Mouse (Mus musculus) CH12.LX (cell line): ENCODE results near the gene Tapt1. TPM values are rescaled to one million over a fixed set of nuclear protein-coding genes. Genes with fewer than 3 reads are reported as not detected.

ENCODE experiments used
- DNase-seq: peaks from one replicate; pipeline ENCODE4 v3.0.0-alpha.2; 2013; ENCODE audit errors: extremely low read depth
- H3K27ac ChIP-seq: 2 replicates; pipeline ENCODE4 v1.5.1; 2012; ENCODE audit warnings: low read depth, mild to moderate bottlenecking, control low read depth, moderate library complexity; ENCODE audit not compliant: insufficient read depth
- H3K27me3 ChIP-seq: replicated peaks from 2 replicates; pipeline ENCODE3; 2012; ENCODE audit warnings: inconsistent platforms
- H3K36me3 ChIP-seq, 2 experiments: replicated peaks in 1 of 2; 2 replicates each; pipeline versions ENCODE3 to v1.6.1; 2012; ENCODE audit warnings: inconsistent platforms in 1 of 2, low read length in 1 of 2, mild to moderate bottlenecking in 1 of 2, mixed read lengths in 1 of 2, moderate library complexity in 1 of 2; ENCODE audit not compliant: control insufficient read depth in 1 of 2, insufficient read depth in 1 of 2
- H3K4me1 ChIP-seq, 2 experiments: 2 replicates each; pipeline ENCODE4 v1.6.1; 2012; ENCODE audit warnings: inconsistent platforms in 1 of 2, moderate library complexity in 1 of 2; ENCODE audit not compliant: insufficient read depth in 2 of 2, control insufficient read depth in 1 of 2
- H3K4me2 ChIP-seq: 2 replicates; pipeline ENCODE4 v1.6.1; 2012; ENCODE audit warnings: low read depth, mild to moderate bottlenecking, control low read depth; ENCODE audit not compliant: poor library complexity, insufficient read depth, severe bottlenecking
- H3K4me3 ChIP-seq, 3 experiments: fragments of 150-350 bp in 1 of 3; sonication (generic) in 1 of 3; replicated peaks in 1 of 3; 2 replicates each; pipeline versions ENCODE3 to v1.5.1; 2011 to 2012; ENCODE audit warnings: low read depth in 2 of 3, low read length in 2 of 3, mild to moderate bottlenecking in 2 of 3, moderate library complexity in 2 of 3, control low read depth in 1 of 3, improper control_type of control experiment in 1 of 3, inconsistent platforms in 1 of 3, mixed read lengths in 1 of 3; ENCODE audit not compliant: poor library complexity in 1 of 3
- H3K79me2 ChIP-seq: replicated peaks from 2 replicates; pipeline ENCODE4 v1.6.1; 2012; ENCODE audit warnings: mild to moderate bottlenecking, moderate library complexity; ENCODE audit not compliant: control insufficient read depth, poor library complexity, insufficient read depth, severe bottlenecking; ENCODE audit errors: extremely low read depth
- H3K9ac ChIP-seq: 2 replicates; pipeline ENCODE4 v1.6.1; 2012; ENCODE audit warnings: low read depth, mild to moderate bottlenecking, control low read depth, moderate library complexity; ENCODE audit not compliant: insufficient read depth
- H3K9me3 ChIP-seq: replicated peaks from 2 replicates; pipeline ENCODE3; 2012; ENCODE audit warnings: low read length, inconsistent platforms, mixed read lengths
- BHLHE40 ChIP-seq: IDR thresholded peaks from 2 replicates; pipeline ENCODE4 v1.6.1; 2011; ENCODE audit warnings: mild to moderate bottlenecking, low read depth, low read length, improper control_type of control experiment
- CHD1 ChIP-seq: IDR thresholded peaks from 2 replicates; pipeline ENCODE4 v1.6.1; 2012; ENCODE audit warnings: low read depth, low read length, improper control_type of control experiment, inconsistent platforms
- CHD2 ChIP-seq: IDR thresholded peaks from 2 replicates; pipeline ENCODE4 v1.6.1; 2011; ENCODE audit warnings: low read length, improper control_type of control experiment
- ELF1 ChIP-seq: IDR thresholded peaks from 2 replicates; pipeline ENCODE4 v1.6.1; 2014; ENCODE audit warnings: low read depth, mild to moderate bottlenecking, inconsistent platforms, low read length, improper control_type of control experiment
- KAT2A ChIP-seq: IDR thresholded peaks from 2 replicates; pipeline ENCODE4 v1.6.1; 2012; ENCODE audit warnings: low read length, improper control_type of control experiment, inconsistent platforms; ENCODE audit not compliant: insufficient replicate concordance
- MAZ ChIP-seq: IDR thresholded peaks from 2 replicates; pipeline ENCODE4 v1.6.1; 2012; ENCODE audit warnings: low read depth, mild to moderate bottlenecking, inconsistent platforms, low read length, improper control_type of control experiment, moderate library complexity
- MXI1 ChIP-seq: IDR thresholded peaks from 2 replicates; pipeline ENCODE4 v1.6.1; 2011; ENCODE audit warnings: mild to moderate bottlenecking, low read depth, low read length, improper control_type of control experiment
- NELFE ChIP-seq: IDR thresholded peaks from 2 replicates; pipeline ENCODE4 v1.6.1; 2011; ENCODE audit warnings: low read depth, low read length, improper control_type of control experiment
- PAX5 ChIP-seq: IDR thresholded peaks from 2 replicates; pipeline ENCODE4 v1.6.1; 2012; ENCODE audit warnings: low read length, inconsistent platforms, mixed read lengths
- POLR2A ChIP-seq: IDR thresholded peaks from 2 replicates; pipeline ENCODE4 v1.6.1; 2011; ENCODE audit warnings: low read depth, mild to moderate bottlenecking, improper control_type of control experiment, low read length
- RAD21 ChIP-seq: IDR thresholded peaks from 2 replicates; pipeline ENCODE4 v1.6.1; 2011; ENCODE audit warnings: low read depth, mild to moderate bottlenecking, low read length, improper control_type of control experiment, moderate library complexity
- RCOR1 ChIP-seq: conservative IDR thresholded peaks from 2 replicates; pipeline ENCODE4 v1.6.1; 2012; ENCODE audit warnings: low read depth, mild to moderate bottlenecking, inconsistent platforms, low read length, improper control_type of control experiment
- SIN3A ChIP-seq: IDR thresholded peaks from 2 replicates; pipeline ENCODE4 v1.6.1; 2012; ENCODE audit warnings: low read length, improper control_type of control experiment, inconsistent platforms
- SMC3 ChIP-seq: IDR thresholded peaks from 2 replicates; pipeline ENCODE4 v1.6.1; 2011; ENCODE audit warnings: low read depth, low read length, improper control_type of control experiment
- UBTF ChIP-seq: IDR thresholded peaks from 2 replicates; pipeline ENCODE4 v1.6.1; 2012; ENCODE audit warnings: low read depth, mild to moderate bottlenecking, inconsistent platforms, low read length, improper control_type of control experiment, moderate library complexity
- ZC3H11A ChIP-seq: IDR thresholded peaks from 2 replicates; pipeline ENCODE4 v1.6.1; 2012; ENCODE audit warnings: low read depth, mild to moderate bottlenecking, inconsistent platforms, low read length, improper control_type of control experiment
- ZMIZ1 ChIP-seq: IDR thresholded peaks from 2 replicates; pipeline ENCODE4 v1.6.1; 2012; ENCODE audit warnings: low read depth, mild to moderate bottlenecking, inconsistent platforms, low read length, improper control_type of control experiment
- ZNF384 ChIP-seq: IDR thresholded peaks from 2 replicates; pipeline ENCODE4 v1.6.1; 2012; ENCODE audit warnings: low read depth, low read length, improper control_type of control experiment, inconsistent platforms
- dilution Hi-C: fragments of 300-500 bp; cut with MboI; formaldehyde crosslinking; loops from 2 replicates; pipeline ENCODE4 v1.14.3; 2020; ENCODE audit warnings: low sequenced_read_pairs; ENCODE audit not compliant: extremely low pct_unique_long_range_greater_than_20kb, extremely low pct_ligation_motif_present
- in situ Hi-C: fragments of 300-500 bp; cut with MboI; formaldehyde crosslinking; loops from 3 replicates; pipeline ENCODE4 v1.14.3; 2019; ENCODE audit warnings: low sequenced_read_pairs, low pct_ligation_motif_present, low pct_unique_long_range_greater_than_20kb, mixed read lengths
- polyA plus RNA-seq: library from polyadenylated mRNA; unstranded; fragments of >175 nt; gene quantifications from 2 replicates; pipeline ENCODE4 v1.2.1, GENCODE M21; 2012; ENCODE audit warnings: low read depth; ENCODE audit not compliant: insufficient read length
- total RNA-seq, 2 experiments: library from RNA; depleted of rRNA; stranded (reverse); fragments of 300-350 nt in 1 of 2; fragments of >200 nt in 1 of 2; gene quantifications; 2 replicates each; pipeline ENCODE4 v1.2.3; 2012 to 2014

The Tapt1 gene
- total and polyA plus RNA-seq, 3 experiments, result 15.7 to 40.8 (median 33.5) TPM

DNA sequence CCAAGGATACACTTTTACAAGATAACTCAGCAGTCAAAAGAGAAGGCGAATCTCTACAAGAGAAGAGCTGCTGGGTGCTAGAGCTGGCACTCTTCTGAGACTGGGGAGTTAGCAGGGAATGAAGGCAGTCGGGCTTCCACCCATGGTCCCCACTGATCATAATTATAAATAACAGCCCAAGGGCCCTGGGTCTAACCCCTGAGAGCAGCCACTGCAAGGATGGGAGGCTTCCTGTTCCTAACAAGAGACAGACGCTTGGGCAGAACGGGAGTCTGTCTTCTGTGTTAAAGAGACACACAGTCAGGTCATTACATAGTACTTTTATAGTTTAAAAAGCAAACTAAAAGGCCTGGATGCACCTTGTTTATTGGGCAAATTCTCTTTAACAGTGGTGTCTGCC, 6.6 kb downstream of the Tapt1 start:
- peaks cover 35% of the 10 kb centered on the region for H3K79me2 ChIP-seq
- in situ Hi-C loops (loop anchor here (5.0 to 10.0 kb wide), 2 partner anchors 37 to 55 kb away; no protein-coding TSS in a partner anchor), dilution Hi-C loops (no loop called here)
- DNase-seq, result no peak
- H3K9me3 ChIP-seq, result no peaks in the 10 kb centered on the region
- no peak overlapping the region for H3K4me2 ChIP-seq
- no peaks in the 10 kb centered on the region for H3K27me3 ChIP-seq
- no peak overlapping the region for H3K4me3 ChIP-seq
- no peak overlapping the region for H3K9ac ChIP-seq
- peaks cover 7 to 80% of the 10 kb centered on the region in 2 experiments; a peak in 3 of 4 replicates for H3K4me1 ChIP-seq
- peaks cover 4 to 58% of the 10 kb centered on the region in 2 experiments for H3K36me3 ChIP-seq
- no peak overlapping the region for H3K27ac ChIP-seq
- TF ChIP-seq SIN3A, result no peak
- TF ChIP-seq RCOR1, result no peak
- TF ChIP-seq ZNF384, result no peak
- TF ChIP-seq NELFE, result no peak
- no peak for TF ChIP-seq ZMIZ1
- no peak for TF ChIP-seq BHLHE40
- no peak for TF ChIP-seq ZC3H11A
- no peak for TF ChIP-seq PAX5
- TF ChIP-seq, all 38 proteins: peak for 0

GRCm38 (mm10) chr5:44218483-44218882, 7.9 kb downstream of the Tapt1 start:
- Histone ChIP-seq H3K9me3 (no peaks in the 10 kb centered on the region), H3K36me3 (peaks cover 4 to 59% of the 10 kb centered on the region in 2 experiments), H3K79me2 (peaks cover 26% of the 10 kb centered on the region), H3K4me1 (peaks cover 5 to 81% of the 10 kb centered on the region in 2 experiments; a peak in 3 of 4 replicates), H3K9ac (no peak overlapping the region), H3K4me2 (no peak overlapping the region), H3K4me3 (no peak overlapping the region), H3K27ac (no peak overlapping the region), H3K27me3 (no peaks in the 10 kb centered on the region)
- in situ Hi-C loops (loop anchor here (10.0 kb wide), 1 partner anchor 54 kb away; no protein-coding TSS in a partner anchor), dilution Hi-C loops (no loop called here)
- TF ChIP-seq MXI1 (no peak), SMC3 (no peak), UBTF (no peak), KAT2A (no peak), RAD21 (no peak), CHD1 (no peak), ELF1 (no peak), PAX5 (no peak), ZC3H11A (no peak), POLR2A (no peak), CHD2 (no peak), MAZ (no peak)
- DNase-seq, result no peak
